Mouse (Mus musculus): ENCODE measurements at regions not wholly inside any gene's neighbourhood (a gene's known extent, or its start where the extent isn't known, plus 50 kb on each side); places are given as distances from the start of the nearest gene placed in this dataset.

GRCm38 (mm10) chr3:115835381-115835780, 52.3 kb upstream of the Dph5 start:
- Histone ChIP-seq H3K9ac (replicated peaks; ENCODE audit: low read depth) (no peak overlapping the region), H3K4me2 (replicated peaks; ENCODE audit: low read depth, low read length) (no peak overlapping the region), H3K27ac (ENCODE audit: low read length) (no peak overlapping the region), H3K36me3 (ENCODE audit: insufficient read depth, low read length) (no peaks in the 10 kb centered on the region), H3K4me3 (ENCODE audit: low read depth, low read length) (no peak overlapping the region), H3K27me3 (replicated peaks; ENCODE audit: insufficient read depth, low read length) (no peaks in the 10 kb centered on the region), H3K9me3 (ENCODE audit: low read length) (no peaks in the 10 kb centered on the region), H3K4me1 (ENCODE audit: insufficient read depth, low read depth, low read length) (no peaks in the 10 kb centered on the region)
- TF ChIP-seq CTCF (IDR thresholded peaks at IDR 0.05) (no peak), EP300 (IDR thresholded peaks at IDR 0.05) (no peak)
- ATAC-seq (no peak), DNase-seq (ENCODE audit: low spot score) (no peak)

- Histone ChIP-seq H3K27me3 (replicated peaks; ENCODE audit: insufficient read depth, low read length) (no peaks in the 10 kb centered on the region), H3K4me2 (replicated peaks; ENCODE audit: low read depth, low read length) (no peak overlapping the region), H3K4me1 (ENCODE audit: insufficient read depth, low read depth, low read length) (no peaks in the 10 kb centered on the region), H3K36me3 (ENCODE audit: insufficient read depth, low read length) (no peaks in the 10 kb centered on the region), H3K9ac (replicated peaks; ENCODE audit: low read depth) (no peak overlapping the region), H3K4me3 (ENCODE audit: low read depth, low read length) (no peak overlapping the region), H3K27ac (ENCODE audit: low read length) (no peak overlapping the region), H3K9me3 (ENCODE audit: low read length) (no peaks in the 10 kb centered on the region)
- DNase-seq (ENCODE audit: low spot score) (no peak), ATAC-seq (no peak)
- TF ChIP-seq EP300 (IDR thresholded peaks at IDR 0.05) (no peak), CTCF (IDR thresholded peaks at IDR 0.05) (no peak)
- WGBS = 86% methylated on average over 1 of the region's 1 CpGs
These were observed 49.9 kb upstream of the Dph5 start for GRCm38 (mm10) chr3:115837617-115838216.
